Mouse (Mus musculus) CH12.LX (cell line): ENCODE measurements at regions not wholly inside any gene's neighbourhood (a gene's known extent, or its start where the extent isn't known, plus 50 kb on each side); places are given as distances from the start of the nearest gene placed in this dataset.

Experiments
- DNase-seq: peaks from one replicate; pipeline ENCODE4 v3.0.0-alpha.2; 2013; ENCODE audit errors: extremely low read depth
- H3K27ac ChIP-seq: 2 replicates; pipeline ENCODE4 v1.5.1; 2012; ENCODE audit warnings: low read depth, mild to moderate bottlenecking, control low read depth, moderate library complexity; ENCODE audit not compliant: insufficient read depth
- H3K27me3 ChIP-seq: replicated peaks from 2 replicates; pipeline ENCODE3; 2012; ENCODE audit warnings: inconsistent platforms
- H3K36me3 ChIP-seq, 2 experiments: replicated peaks in 1 of 2; 2 replicates each; pipeline versions ENCODE3 to v1.6.1; 2012; ENCODE audit warnings: inconsistent platforms in 1 of 2, low read length in 1 of 2, mild to moderate bottlenecking in 1 of 2, mixed read lengths in 1 of 2, moderate library complexity in 1 of 2; ENCODE audit not compliant: control insufficient read depth in 1 of 2, insufficient read depth in 1 of 2
- H3K4me1 ChIP-seq, 2 experiments: 2 replicates each; pipeline ENCODE4 v1.6.1; 2012; ENCODE audit warnings: inconsistent platforms in 1 of 2, moderate library complexity in 1 of 2; ENCODE audit not compliant: insufficient read depth in 2 of 2, control insufficient read depth in 1 of 2
- H3K4me2 ChIP-seq: 2 replicates; pipeline ENCODE4 v1.6.1; 2012; ENCODE audit warnings: low read depth, mild to moderate bottlenecking, control low read depth; ENCODE audit not compliant: poor library complexity, insufficient read depth, severe bottlenecking
- H3K4me3 ChIP-seq, 3 experiments: fragments of 150-350 bp in 1 of 3; sonication (generic) in 1 of 3; replicated peaks in 1 of 3; 2 replicates each; pipeline versions ENCODE3 to v1.5.1; 2011 to 2012; ENCODE audit warnings: low read depth in 2 of 3, low read length in 2 of 3, mild to moderate bottlenecking in 2 of 3, moderate library complexity in 2 of 3, control low read depth in 1 of 3, improper control_type of control experiment in 1 of 3, inconsistent platforms in 1 of 3, mixed read lengths in 1 of 3; ENCODE audit not compliant: poor library complexity in 1 of 3
- H3K79me2 ChIP-seq: replicated peaks from 2 replicates; pipeline ENCODE4 v1.6.1; 2012; ENCODE audit warnings: mild to moderate bottlenecking, moderate library complexity; ENCODE audit not compliant: control insufficient read depth, poor library complexity, insufficient read depth, severe bottlenecking; ENCODE audit errors: extremely low read depth
- H3K9ac ChIP-seq: 2 replicates; pipeline ENCODE4 v1.6.1; 2012; ENCODE audit warnings: low read depth, mild to moderate bottlenecking, control low read depth, moderate library complexity; ENCODE audit not compliant: insufficient read depth
- H3K9me3 ChIP-seq: replicated peaks from 2 replicates; pipeline ENCODE3; 2012; ENCODE audit warnings: low read length, inconsistent platforms, mixed read lengths
- BHLHE40 ChIP-seq: IDR thresholded peaks from 2 replicates; pipeline ENCODE4 v1.6.1; 2011; ENCODE audit warnings: mild to moderate bottlenecking, low read depth, low read length, improper control_type of control experiment
- CHD1 ChIP-seq: IDR thresholded peaks from 2 replicates; pipeline ENCODE4 v1.6.1; 2012; ENCODE audit warnings: low read depth, low read length, improper control_type of control experiment, inconsistent platforms
- EP300 ChIP-seq: IDR thresholded peaks from 2 replicates; pipeline ENCODE4 v1.6.1; 2011; ENCODE audit warnings: low read length, improper control_type of control experiment
- IRF4 ChIP-seq: IDR thresholded peaks from 2 replicates; pipeline ENCODE4 v1.6.1; 2014; ENCODE audit warnings: low read depth, mild to moderate bottlenecking, inconsistent platforms, low read length, improper control_type of control experiment
- MAFK ChIP-seq: IDR thresholded peaks from 2 replicates; pipeline ENCODE4 v1.6.1; 2011; ENCODE audit warnings: low read length, improper control_type of control experiment; ENCODE audit not compliant: insufficient replicate concordance
- MYC ChIP-seq: IDR thresholded peaks from 2 replicates; pipeline ENCODE4 v1.6.1; 2011; ENCODE audit warnings: low read depth, mild to moderate bottlenecking, improper control_type of control experiment, low read length
- POLR2AphosphoS2 ChIP-seq: IDR thresholded peaks from 2 replicates; pipeline ENCODE4 v1.6.1; 2011; ENCODE audit warnings: low read depth, low read length, improper control_type of control experiment
- SMC3 ChIP-seq: IDR thresholded peaks from 2 replicates; pipeline ENCODE4 v1.6.1; 2011; ENCODE audit warnings: low read depth, low read length, improper control_type of control experiment
- ZNF384 ChIP-seq: IDR thresholded peaks from 2 replicates; pipeline ENCODE4 v1.6.1; 2012; ENCODE audit warnings: low read depth, low read length, improper control_type of control experiment, inconsistent platforms
- dilution Hi-C: fragments of 300-500 bp; cut with MboI; formaldehyde crosslinking; loops from 2 replicates; pipeline ENCODE4 v1.14.3; 2020; ENCODE audit warnings: low sequenced_read_pairs; ENCODE audit not compliant: extremely low pct_unique_long_range_greater_than_20kb, extremely low pct_ligation_motif_present
- in situ Hi-C: fragments of 300-500 bp; cut with MboI; formaldehyde crosslinking; loops from 3 replicates; pipeline ENCODE4 v1.14.3; 2019; ENCODE audit warnings: low sequenced_read_pairs, low pct_ligation_motif_present, low pct_unique_long_range_greater_than_20kb, mixed read lengths

- in situ Hi-C loops (no loop called here), dilution Hi-C loops (no loop called here)
- Histone ChIP-seq H3K4me1 (no peaks in the 10 kb centered on the region), H3K9ac (no peak overlapping the region), H3K4me3 (no peak overlapping the region), H3K9me3 (peaks cover 79% of the 10 kb centered on the region), H3K79me2 (no peaks in the 10 kb centered on the region), H3K4me2 (no peak overlapping the region), H3K27ac (no peak overlapping the region), H3K27me3 (no peaks in the 10 kb centered on the region), H3K36me3 (no peaks in the 10 kb centered on the region)
- no peak for TF ChIP-seq POLR2AphosphoS2
- TF ChIP-seq SMC3: no peak
- no peak for TF ChIP-seq CHD1
- no peak for TF ChIP-seq MYC
- TF ChIP-seq BHLHE40: no peak
- TF ChIP-seq ZNF384: no peak
- TF ChIP-seq MAFK: no peak
- TF ChIP-seq EP300: no peak
- no peak for TF ChIP-seq IRF4
- no peak for DNase-seq
Observed at GRCm38 (mm10) chr13:60545999-60546733, 55.6 kb upstream of the Dapk1 start.
